Mouse (Mus musculus): ENCODE data around the gene Slc1a2.

Gene Slc1a2

DNA sequence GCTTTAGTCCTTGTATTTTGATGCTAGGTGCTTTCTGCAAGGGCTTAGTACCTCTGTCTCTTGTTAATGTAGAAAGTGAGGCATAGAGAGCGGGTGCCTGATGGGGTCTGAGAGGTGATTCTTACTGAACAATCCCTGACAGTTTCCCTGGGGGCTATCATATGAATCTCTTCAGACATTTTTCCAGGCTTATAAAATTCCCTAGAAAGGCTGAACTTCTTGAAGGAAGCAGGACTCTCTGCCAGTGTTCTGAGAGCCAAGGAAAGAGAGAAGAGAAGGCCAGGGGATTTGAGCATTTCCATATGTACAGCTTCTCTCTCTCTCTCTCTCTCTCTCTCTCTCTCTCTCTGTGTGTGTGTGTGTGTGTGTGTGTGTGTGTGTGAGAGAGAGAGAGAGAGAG lies 151.0 kb downstream of the Slc1a2 start:
- intact Hi-C loops (cut with DNase I), result loop anchor here (10.0 kb wide), 1 partner anchor 125 kb away; no protein-coding TSS in a partner anchor

DNA sequence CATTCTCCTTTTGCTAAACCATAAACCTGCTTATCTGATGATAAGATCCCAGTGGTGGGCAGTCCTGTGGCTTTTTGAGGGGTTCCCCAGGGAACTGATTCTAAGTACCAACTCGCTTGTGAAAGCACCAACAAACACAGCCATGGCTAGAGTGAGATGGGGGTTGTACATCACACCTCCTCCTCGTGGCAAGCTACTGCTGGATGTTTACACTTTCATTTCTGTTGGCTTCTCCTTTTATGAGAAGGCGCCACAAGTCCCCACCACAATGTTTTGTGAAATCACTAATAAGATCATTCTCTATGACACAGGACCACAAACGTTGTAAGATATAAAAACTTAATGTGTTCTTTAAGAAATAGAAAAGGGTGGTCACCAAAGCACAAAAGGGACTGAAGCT lies 154.3 kb downstream of the Slc1a2 start:
- intact Hi-C loops (cut with DNase I), result no loop called here

DNA sequence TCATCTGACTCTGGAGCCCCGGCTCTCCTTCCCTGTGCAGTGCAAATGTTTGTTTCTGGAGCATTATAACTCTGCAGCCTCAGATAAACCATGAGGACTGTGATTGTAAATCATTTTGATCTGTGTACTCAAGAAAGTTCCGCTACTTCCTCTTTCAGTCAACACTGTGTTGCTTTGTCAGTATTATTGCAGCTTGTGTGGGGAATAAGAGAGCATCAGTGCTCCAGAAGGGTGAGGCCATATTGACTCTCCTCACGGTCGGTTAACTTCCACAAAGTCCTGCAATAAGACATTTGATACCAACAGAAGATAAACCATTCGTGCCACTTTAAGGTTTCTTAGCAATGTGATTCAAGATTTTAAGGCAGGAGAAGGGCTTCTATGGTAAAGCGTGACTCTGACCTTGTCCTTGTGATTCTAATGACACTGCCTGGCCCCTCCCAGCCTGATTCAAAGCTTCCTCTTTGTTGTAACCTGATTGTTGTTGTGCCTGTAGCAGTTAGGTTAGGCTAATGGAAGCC lies 156.9 kb downstream of the Slc1a2 start:
- intact Hi-C loops (cut with DNase I), result no loop called here

DNA sequence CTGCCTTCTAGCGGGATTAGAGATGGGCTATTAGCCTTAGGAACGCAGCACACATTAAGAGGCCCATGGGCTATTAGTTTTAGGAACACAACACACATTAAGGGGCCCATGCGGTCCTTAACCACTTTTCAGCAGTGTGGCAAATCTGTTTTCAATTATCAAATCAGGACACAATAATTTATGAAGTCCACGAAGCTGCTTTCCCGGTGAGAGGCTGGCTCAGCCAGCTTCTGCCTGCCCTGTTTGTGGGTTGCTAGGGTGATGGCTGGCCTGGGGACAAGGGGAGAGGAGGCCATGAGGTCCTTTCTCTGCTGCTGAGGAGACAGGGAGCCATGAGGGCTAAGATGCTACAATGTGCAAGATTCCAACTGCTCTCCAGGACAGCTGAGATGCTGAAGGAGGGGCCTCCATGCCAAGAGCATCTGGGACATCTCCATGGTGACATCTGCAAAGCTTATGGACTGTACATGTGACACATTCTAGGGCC lies 161.8 kb downstream of the Slc1a2 start:
- intact Hi-C loops (cut with DNase I), result no loop called here

DNA sequence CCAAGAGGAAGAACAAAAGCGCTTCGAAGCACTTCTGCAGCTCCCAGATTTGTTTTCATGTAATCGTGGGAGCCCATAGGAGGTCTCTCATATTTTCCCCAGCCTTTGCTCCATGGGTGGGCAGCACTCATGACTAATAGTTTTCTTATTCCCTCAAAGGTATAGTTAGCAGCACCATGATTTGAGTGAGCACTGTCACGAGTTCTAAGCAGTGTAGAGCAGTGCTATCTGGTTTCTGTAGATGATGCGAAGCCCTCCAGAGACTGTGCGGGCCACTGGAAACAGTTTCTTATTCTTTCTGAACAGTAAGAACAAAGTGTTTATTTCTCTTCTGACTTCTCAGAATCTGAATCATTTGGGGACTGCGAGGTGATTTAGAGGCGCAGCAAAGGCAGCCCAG lies 162.3 kb downstream of the Slc1a2 start:
- intact Hi-C loops (cut with DNase I), result no loop called here

DNA sequence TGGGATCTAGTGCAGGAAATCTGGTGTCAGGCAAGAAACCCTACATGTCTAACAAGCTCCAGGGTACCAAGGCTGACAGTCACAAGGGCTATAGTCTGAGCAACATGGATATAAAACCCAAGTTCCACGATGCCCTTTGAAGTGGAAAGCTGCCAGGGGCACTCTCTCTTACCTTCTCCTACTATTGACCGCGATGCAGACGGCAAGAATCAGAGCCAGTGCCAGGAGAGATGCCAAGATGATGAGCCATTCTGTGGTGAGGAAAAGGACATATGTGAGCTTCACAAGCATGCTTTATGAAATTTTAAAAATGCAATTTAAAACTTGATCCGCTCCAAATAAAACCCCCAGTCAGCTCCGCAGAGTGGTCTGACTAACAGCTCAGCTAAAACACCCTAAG lies 163.6 kb downstream of the Slc1a2 start:
- intact Hi-C loops (cut with DNase I), result no loop called here

DNA sequence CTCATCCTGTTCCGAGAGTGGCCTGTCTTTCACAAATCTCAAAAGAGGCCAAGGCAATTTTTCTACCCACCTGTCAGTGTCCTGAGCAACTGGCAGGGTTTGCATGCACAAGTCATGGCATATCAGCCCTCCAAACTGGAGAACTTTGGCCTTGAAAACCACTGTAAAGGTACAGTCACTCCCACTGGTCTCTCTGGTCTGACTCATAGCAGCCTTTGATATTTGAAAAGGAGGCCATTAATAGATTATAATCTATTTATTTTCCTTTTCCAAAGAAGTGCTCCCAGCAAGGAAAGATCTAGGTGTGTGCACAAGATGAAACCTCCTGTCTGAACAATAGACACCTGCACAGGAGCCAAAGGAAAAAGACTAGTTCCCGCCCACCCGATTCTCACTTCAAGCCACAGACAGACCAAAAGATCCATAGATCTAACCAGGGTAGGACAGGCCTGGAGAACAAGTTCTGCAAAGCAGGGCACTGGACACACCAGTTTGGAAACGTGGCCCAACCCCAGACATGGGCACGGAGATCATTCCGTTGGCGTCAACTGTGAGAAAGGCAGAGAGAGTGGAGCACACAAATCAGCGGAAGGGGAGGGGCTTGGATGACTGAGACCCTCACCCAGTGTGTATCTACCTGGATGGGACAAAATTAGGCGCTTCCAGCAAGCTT lies 167.6 kb downstream of the Slc1a2 start:
- intact Hi-C loops (cut with DNase I), result no loop called here

DNA sequence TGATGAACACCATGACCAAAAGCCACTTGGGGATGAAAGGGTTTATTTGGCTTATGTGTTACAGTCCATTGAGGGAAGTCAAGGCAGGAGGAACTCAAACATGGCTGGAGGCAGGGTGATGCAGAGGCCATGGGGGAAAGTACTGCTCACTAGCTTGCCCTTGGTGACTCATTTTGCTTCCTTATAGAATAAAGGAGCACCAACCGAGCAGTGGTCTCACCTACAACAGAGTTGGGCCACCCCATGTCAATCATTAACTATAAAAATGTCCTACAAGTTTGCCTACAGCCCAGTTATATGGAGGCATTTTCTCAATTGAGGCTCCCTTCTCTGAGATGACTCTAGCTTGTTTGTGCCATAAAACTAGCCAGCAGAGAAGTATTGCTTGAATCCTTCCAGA lies 169.4 kb downstream of the Slc1a2 start:
- intact Hi-C loops (cut with DNase I), result no loop called here

DNA sequence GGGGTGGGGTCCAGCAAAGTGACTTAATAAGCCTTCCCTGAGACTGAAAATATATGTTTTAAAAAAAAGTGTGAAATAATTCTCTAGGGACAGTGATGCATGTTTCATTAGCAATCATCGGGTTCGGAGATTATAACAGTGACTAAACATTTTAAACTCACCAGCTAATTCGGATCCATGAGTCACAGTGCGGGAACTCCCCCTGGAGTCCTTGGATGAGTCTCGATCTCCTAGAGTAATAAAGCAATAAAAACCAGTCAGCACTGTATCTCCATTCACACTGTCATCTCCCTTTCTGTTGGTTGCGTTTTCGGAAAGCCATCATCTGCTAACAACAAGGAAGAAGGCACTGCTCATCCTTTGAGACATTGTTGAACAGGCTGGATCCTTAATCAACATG lies 169.9 kb downstream of the Slc1a2 start:
- intact Hi-C loops (cut with DNase I), result no loop called here

DNA sequence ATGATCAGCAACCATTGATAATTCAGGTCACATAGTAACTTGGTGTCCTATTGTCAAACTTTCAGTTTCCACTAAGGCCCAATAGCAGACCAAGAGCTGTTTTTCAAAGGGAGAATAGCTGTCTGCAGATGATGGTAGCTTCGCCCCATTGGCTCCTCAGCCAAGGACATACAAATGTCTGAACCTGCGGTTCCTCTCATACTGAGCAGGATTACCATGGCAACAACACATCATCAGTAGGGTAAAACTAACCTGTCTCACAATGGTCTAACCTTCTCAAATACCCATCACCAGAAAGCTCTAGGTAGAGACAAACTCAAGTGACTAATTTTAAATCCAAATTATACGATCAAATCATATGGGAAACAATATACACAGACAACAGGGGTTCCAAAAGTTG lies 170.7 kb downstream of the Slc1a2 start:
- intact Hi-C loops (cut with DNase I), result no loop called here

DNA sequence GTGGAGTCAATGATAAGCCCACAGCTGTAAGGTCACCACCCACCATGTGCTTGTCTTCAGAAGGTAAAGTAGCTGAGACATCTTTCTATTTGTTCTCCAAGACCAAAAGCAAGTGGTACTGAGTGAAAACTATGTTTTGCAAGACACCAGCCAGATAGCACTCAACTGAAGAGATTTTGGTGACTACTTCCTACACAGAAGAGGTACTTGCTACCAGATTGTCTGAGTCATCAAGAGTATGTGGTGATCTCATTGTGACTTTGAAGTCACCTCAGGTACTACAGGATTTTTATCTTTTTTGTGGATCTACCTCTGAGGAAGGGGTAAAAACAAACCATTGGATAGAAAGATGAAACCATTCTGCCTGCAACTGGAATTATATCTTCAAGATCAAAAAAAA lies 173.1 kb downstream of the Slc1a2 start:
- intact Hi-C loops (cut with DNase I), result no loop called here

DNA sequence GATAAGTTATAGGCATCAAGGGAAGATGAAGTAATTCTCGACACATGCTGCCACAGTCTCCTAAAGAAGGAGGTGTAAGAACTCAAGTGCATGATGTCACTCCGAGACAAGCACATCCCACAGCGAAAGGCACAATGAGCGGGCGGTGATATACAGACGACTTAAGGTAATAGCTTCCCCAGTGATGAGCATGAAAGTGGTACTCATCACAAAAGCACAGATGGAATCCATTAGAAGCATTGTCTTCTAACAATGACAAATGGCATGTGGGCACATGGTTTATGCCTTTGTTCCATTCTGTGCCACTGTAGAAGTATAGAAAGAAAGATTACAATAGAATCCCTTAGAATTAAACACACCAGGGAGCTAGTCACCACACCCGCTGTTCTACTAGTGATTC lies 179.7 kb downstream of the Slc1a2 start:
- intact Hi-C loops (cut with DNase I), result no loop called here
